Mouse (Mus musculus): ENCODE results near the gene Lgals2. TPM values are rescaled to one million over a fixed set of nuclear protein-coding genes. Genes with fewer than 3 reads are reported as not detected.

The Lgals2 gene
- polyA plus RNA-seq, 1 experiment: 2.8 TPM

GRCm38 (mm10) chr15:78898507-78899001 lies 43.2 kb upstream of the Lgals2 start:
- TF ChIP-seq CTCF (IDR thresholded peaks at IDR 0.05; ENCODE audit: control insufficient read depth, insufficient read depth, insufficient replicate concordance, low read depth, low read length) (no peak), POLR2A (IDR thresholded peaks at IDR 0.05; ENCODE audit: control insufficient read depth, low read depth, low read length) (no peak)
- Histone ChIP-seq H3K4me3 (ENCODE audit: control insufficient read depth, low read depth, low read length) (no peak overlapping the region), H3K36me3 (ENCODE audit: control insufficient read depth, insufficient read depth, low read length) (no peaks in the 10 kb centered on the region; the same call in 1 of the 2 replicates), H3K4me1 (ENCODE audit: control insufficient read depth, insufficient read depth, low read length) (peaks cover 16% of the 10 kb centered on the region), H3K27ac (ENCODE audit: control insufficient read depth, insufficient read depth, low read depth, low read length) (no peak overlapping the region), H3K27me3 (ENCODE audit: control insufficient read depth, insufficient read depth, low read length) (no peaks in the 10 kb centered on the region)

- Histone ChIP-seq H3K36me3 (ENCODE audit: control insufficient read depth, insufficient read depth, low read length) (no peaks in the 10 kb centered on the region; the same call in 1 of the 2 replicates), H3K4me1 (ENCODE audit: control insufficient read depth, insufficient read depth, low read length) (peaks cover 16% of the 10 kb centered on the region), H3K27me3 (ENCODE audit: control insufficient read depth, insufficient read depth, low read length) (no peaks in the 10 kb centered on the region), H3K4me3 (ENCODE audit: control insufficient read depth, low read depth, low read length) (no peak overlapping the region), H3K27ac (ENCODE audit: control insufficient read depth, insufficient read depth, low read depth, low read length) (no peak overlapping the region)
- no peak for TF ChIP-seq CTCF (IDR thresholded peaks at IDR 0.05; ENCODE audit: control insufficient read depth, insufficient read depth, insufficient replicate concordance, low read depth, low read length)
- TF ChIP-seq POLR2A (IDR thresholded peaks at IDR 0.05; ENCODE audit: control insufficient read depth, low read depth, low read length): no peak
Observed at GRCm38 (mm10) chr15:78897488-78897887, 42.2 kb upstream of the Lgals2 start.

GRCm38 (mm10) chr15:78896149-78896548 lies 40.8 kb upstream of the Lgals2 start:
- Histone ChIP-seq H3K4me1 (ENCODE audit: control insufficient read depth, insufficient read depth, low read length) (peaks cover 13% of the 10 kb centered on the region), H3K27me3 (ENCODE audit: control insufficient read depth, insufficient read depth, low read length) (no peaks in the 10 kb centered on the region), H3K27ac (ENCODE audit: control insufficient read depth, insufficient read depth, low read depth, low read length) (no peak overlapping the region), H3K36me3 (ENCODE audit: control insufficient read depth, insufficient read depth, low read length) (no peaks in the 10 kb centered on the region; the same call in 1 of the 2 replicates), H3K4me3 (ENCODE audit: control insufficient read depth, low read depth, low read length) (no peak overlapping the region)
- TF ChIP-seq CTCF (IDR thresholded peaks at IDR 0.05; ENCODE audit: control insufficient read depth, insufficient read depth, insufficient replicate concordance, low read depth, low read length) (no peak), POLR2A (IDR thresholded peaks at IDR 0.05; ENCODE audit: control insufficient read depth, low read depth, low read length) (no peak)

GRCm38 (mm10) chr15:78895741-78896140 lies 40.4 kb upstream of the Lgals2 start:
- Histone ChIP-seq H3K4me1 (ENCODE audit: control insufficient read depth, insufficient read depth, low read length) (peaks cover 10% of the 10 kb centered on the region), H3K36me3 (ENCODE audit: control insufficient read depth, insufficient read depth, low read length) (no peaks in the 10 kb centered on the region; the same call in 1 of the 2 replicates), H3K27ac (ENCODE audit: control insufficient read depth, insufficient read depth, low read depth, low read length) (no peak overlapping the region), H3K4me3 (ENCODE audit: control insufficient read depth, low read depth, low read length) (no peak overlapping the region), H3K27me3 (ENCODE audit: control insufficient read depth, insufficient read depth, low read length) (no peaks in the 10 kb centered on the region)
- TF ChIP-seq CTCF (IDR thresholded peaks at IDR 0.05; ENCODE audit: control insufficient read depth, insufficient read depth, insufficient replicate concordance, low read depth, low read length): no peak
- TF ChIP-seq POLR2A (IDR thresholded peaks at IDR 0.05; ENCODE audit: control insufficient read depth, low read depth, low read length): no peak

- no peak overlapping the region for H3K27ac ChIP-seq (ENCODE audit: control insufficient read depth, insufficient read depth, low read depth, low read length)
- no peaks in the 10 kb centered on the region for H3K27me3 ChIP-seq (ENCODE audit: control insufficient read depth, insufficient read depth, low read length)
- peaks cover 7% of the 10 kb centered on the region for H3K4me1 ChIP-seq (ENCODE audit: control insufficient read depth, insufficient read depth, low read length)
- no peak overlapping the region for H3K4me3 ChIP-seq (ENCODE audit: control insufficient read depth, low read depth, low read length)
- H3K36me3 ChIP-seq (ENCODE audit: control insufficient read depth, insufficient read depth, low read length): no peaks in the 10 kb centered on the region; the same call in 1 of the 2 replicates
- TF ChIP-seq CTCF (IDR thresholded peaks at IDR 0.05; ENCODE audit: control insufficient read depth, insufficient read depth, insufficient replicate concordance, low read depth, low read length) (no peak), POLR2A (IDR thresholded peaks at IDR 0.05; ENCODE audit: control insufficient read depth, low read depth, low read length) (no peak)
Observed at GRCm38 (mm10) chr15:78894726-78895125, 39.4 kb upstream of the Lgals2 start.

GRCm38 (mm10) chr15:78892440-78892839 lies 37.1 kb upstream of the Lgals2 start:
- TF ChIP-seq CTCF (IDR thresholded peaks at IDR 0.05; ENCODE audit: control insufficient read depth, insufficient read depth, insufficient replicate concordance, low read depth, low read length): no peak
- no peak for TF ChIP-seq POLR2A (IDR thresholded peaks at IDR 0.05; ENCODE audit: control insufficient read depth, low read depth, low read length)
- no peak overlapping the region for H3K27ac ChIP-seq (ENCODE audit: control insufficient read depth, insufficient read depth, low read depth, low read length)
- H3K4me1 ChIP-seq (ENCODE audit: control insufficient read depth, insufficient read depth, low read length): peaks cover 7% of the 10 kb centered on the region

GRCm38 (mm10) chr15:78889401-78889853 lies 34.1 kb upstream of the Lgals2 start:
- Histone ChIP-seq H3K27ac (ENCODE audit: control insufficient read depth, insufficient read depth, low read depth, low read length) (no peak overlapping the region), H3K4me3 (ENCODE audit: control insufficient read depth, low read depth, low read length) (no peak overlapping the region), H3K36me3 (ENCODE audit: control insufficient read depth, insufficient read depth, low read length) (peaks cover 2% of the 10 kb centered on the region), H3K27me3 (ENCODE audit: control insufficient read depth, insufficient read depth, low read length) (no peaks in the 10 kb centered on the region), H3K4me1 (ENCODE audit: control insufficient read depth, insufficient read depth, low read length) (peaks cover 5% of the 10 kb centered on the region)
- TF ChIP-seq POLR2A (IDR thresholded peaks at IDR 0.05; ENCODE audit: control insufficient read depth, low read depth, low read length) (no peak), CTCF (IDR thresholded peaks at IDR 0.05; ENCODE audit: control insufficient read depth, insufficient read depth, insufficient replicate concordance, low read depth, low read length) (no peak)

More at GRCm38 (mm10) chr15:78892440-78892839, 37.1 kb upstream of the Lgals2 start:
- Histone ChIP-seq H3K36me3 (ENCODE audit: control insufficient read depth, insufficient read depth, low read length) (no peaks in the 10 kb centered on the region; the same call in 1 of the 2 replicates), H3K4me3 (ENCODE audit: control insufficient read depth, low read depth, low read length) (no peak overlapping the region), H3K27me3 (ENCODE audit: control insufficient read depth, insufficient read depth, low read length) (no peaks in the 10 kb centered on the region)

All from testis, adult 2 months (tissue).